Mouse (Mus musculus): ENCODE data around the gene Mbtps2. TPM values are rescaled to one million over a fixed set of nuclear protein-coding genes. Genes with fewer than 3 reads are reported as not detected.
A peak's percentile ranks its signal among the peaks of the same experiment; 100 is the strongest.

Gene Mbtps2
- total and polyA plus RNA-seq, 3 experiments = 9.0 to 16.0 (median 12.5) TPM

DNA sequence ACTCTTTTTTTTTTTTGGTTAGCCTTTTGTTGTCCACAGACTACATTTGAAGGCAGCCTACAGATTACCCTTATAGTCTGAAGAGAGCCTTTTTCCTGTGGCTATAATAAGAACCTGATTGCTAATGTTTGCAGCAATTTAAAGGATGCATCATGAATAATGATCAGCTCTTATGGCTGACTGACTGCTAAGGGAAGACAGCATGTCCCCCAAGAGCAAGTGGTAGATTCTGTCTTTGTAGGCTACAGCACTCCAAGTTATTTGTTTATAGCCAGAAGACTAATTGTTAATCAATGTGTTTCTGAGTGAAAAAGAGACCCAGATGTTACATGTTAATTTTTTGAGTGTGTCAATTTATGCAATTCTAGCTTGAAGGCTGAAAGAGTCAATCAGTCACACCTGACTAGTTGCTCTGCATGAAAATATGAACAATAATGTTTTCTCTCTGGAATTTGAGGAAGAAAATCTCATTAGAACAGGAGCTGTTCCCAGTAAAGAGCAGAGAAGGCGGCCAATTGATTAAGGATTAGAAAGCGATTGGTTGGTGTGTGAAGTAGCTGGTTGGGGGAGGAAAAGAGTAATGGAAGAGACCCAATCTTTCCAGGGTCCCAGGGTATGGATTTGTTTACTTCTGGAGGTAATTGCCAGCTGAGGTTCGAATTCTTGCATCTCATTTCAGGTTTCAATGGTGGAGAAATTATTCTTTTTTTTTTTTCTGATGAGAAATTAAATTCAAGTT is 35.3 kb upstream of the Mbtps2 start:
- WGBS = 52% methylated on average over 3 of the region's 3 CpGs
- intact Hi-C loops (cut with DNase I) = no loop called here
- Histone ChIP-seq H3K4me3 (no peak overlapping the region), H3K27ac (no peak overlapping the region), H3K4me1 (ENCODE audit: control insufficient read depth, insufficient read depth, low read length) (no peaks in the 10 kb centered on the region), H3K9ac (ENCODE audit: low read depth, low read length) (no peak overlapping the region), H3K79me2 (replicated peaks; ENCODE audit: control insufficient read depth, insufficient read depth, low read length) (no peaks in the 10 kb centered on the region), H3K36me3 (ENCODE audit: control insufficient read depth, insufficient read depth, low read length) (no peaks in the 10 kb centered on the region), H3K27me3 (ENCODE audit: control insufficient read depth, insufficient read depth, low read length) (no peaks in the 10 kb centered on the region)
- DNase-seq = no peak
- TF ChIP-seq CTCF (IDR thresholded peaks at IDR 0.05) (no peak), POLR2A (IDR thresholded peaks at IDR 0.05; ENCODE audit: insufficient read depth, low read depth, low read length) (no peak), EP300 (IDR thresholded peaks at IDR 0.05; ENCODE audit: insufficient read depth, low read depth, low read length) (no peak)

DNA sequence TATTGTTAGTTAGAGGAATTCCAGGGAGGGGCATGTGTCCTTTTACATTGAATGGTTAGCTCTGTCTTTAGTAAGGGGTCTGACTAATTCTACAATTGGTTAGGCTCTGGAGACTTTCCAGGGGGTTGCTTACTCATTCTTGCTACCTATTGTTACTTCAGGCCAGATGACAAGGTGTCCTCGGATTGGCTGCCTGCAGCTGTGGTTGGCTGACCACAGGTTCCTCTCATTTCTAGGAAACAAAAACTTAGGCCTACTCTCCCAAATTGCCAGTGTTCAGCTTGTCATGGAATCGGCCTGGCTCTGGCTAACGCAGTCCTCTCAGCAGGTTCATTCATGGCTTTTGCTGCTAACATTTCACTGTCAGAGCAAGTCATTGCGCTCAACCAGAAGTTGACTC is 31.8 kb upstream of the Mbtps2 start:
- Histone ChIP-seq H3K4me3 (no peak overlapping the region), H3K9ac (ENCODE audit: low read depth, low read length) (no peak overlapping the region), H3K27me3 (ENCODE audit: control insufficient read depth, insufficient read depth, low read length) (no peaks in the 10 kb centered on the region), H3K27ac (no peak overlapping the region), H3K36me3 (ENCODE audit: control insufficient read depth, insufficient read depth, low read length) (no peaks in the 10 kb centered on the region), H3K4me1 (ENCODE audit: control insufficient read depth, insufficient read depth, low read length) (no peaks in the 10 kb centered on the region), H3K79me2 (replicated peaks; ENCODE audit: control insufficient read depth, insufficient read depth, low read length) (no peaks in the 10 kb centered on the region)
- intact Hi-C loops (cut with DNase I) = no loop called here
- no peak for DNase-seq
- WGBS = 69% methylated on average over 4 of the region's 4 CpGs
- TF ChIP-seq EP300 (IDR thresholded peaks at IDR 0.05; ENCODE audit: insufficient read depth, low read depth, low read length) (no peak), POLR2A (IDR thresholded peaks at IDR 0.05; ENCODE audit: insufficient read depth, low read depth, low read length) (no peak), CTCF (IDR thresholded peaks at IDR 0.05) (no peak)

DNA sequence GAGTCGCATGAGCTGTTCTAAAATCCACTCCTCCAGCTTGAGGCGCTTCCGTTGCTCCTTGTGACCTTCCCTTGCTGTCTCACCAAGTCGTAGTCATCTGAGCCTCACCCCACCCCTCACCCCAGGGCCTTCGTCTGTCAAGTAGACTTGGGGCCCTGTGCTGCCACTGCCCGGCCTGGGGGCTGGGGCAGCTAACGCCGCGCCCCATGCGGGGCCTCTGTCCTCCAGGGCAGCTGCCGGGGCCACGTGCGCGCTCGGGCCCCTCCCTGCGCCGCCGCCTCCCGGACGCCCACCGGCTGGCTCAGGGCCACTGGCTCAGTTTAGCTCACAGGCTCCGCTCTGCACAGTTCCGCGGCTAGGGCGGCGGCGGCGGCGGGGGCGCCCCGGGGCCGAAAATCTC is 14.4 kb upstream of the Mbtps2 start:
- no peak overlapping the region for H3K4me3 ChIP-seq
- TF ChIP-seq CTCF (IDR thresholded peaks at IDR 0.05) (no peak), POLR2A (IDR thresholded peaks at IDR 0.05; ENCODE audit: insufficient read depth, low read depth, low read length) (no peak), EP300 (IDR thresholded peaks at IDR 0.05; ENCODE audit: insufficient read depth, low read depth, low read length) (no peak)
- no peaks in the 10 kb centered on the region for H3K27me3 ChIP-seq (ENCODE audit: control insufficient read depth, insufficient read depth, low read length)
- H3K4me1 ChIP-seq (ENCODE audit: control insufficient read depth, insufficient read depth, low read length) = no peaks in the 10 kb centered on the region
- H3K27ac ChIP-seq = no peak overlapping the region
- intact Hi-C loops (cut with DNase I) = no loop called here
- peak in 1 of 2 experiments; percentile 3 for DNase-seq
- no peaks in the 10 kb centered on the region for H3K36me3 ChIP-seq (ENCODE audit: control insufficient read depth, insufficient read depth, low read length)
- no peaks in the 10 kb centered on the region for H3K79me2 ChIP-seq (replicated peaks; ENCODE audit: control insufficient read depth, insufficient read depth, low read length)
- H3K9ac ChIP-seq (ENCODE audit: low read depth, low read length) = no peak overlapping the region
- WGBS = 40% methylated on average over 32 of the region's 32 CpGs

DNA sequence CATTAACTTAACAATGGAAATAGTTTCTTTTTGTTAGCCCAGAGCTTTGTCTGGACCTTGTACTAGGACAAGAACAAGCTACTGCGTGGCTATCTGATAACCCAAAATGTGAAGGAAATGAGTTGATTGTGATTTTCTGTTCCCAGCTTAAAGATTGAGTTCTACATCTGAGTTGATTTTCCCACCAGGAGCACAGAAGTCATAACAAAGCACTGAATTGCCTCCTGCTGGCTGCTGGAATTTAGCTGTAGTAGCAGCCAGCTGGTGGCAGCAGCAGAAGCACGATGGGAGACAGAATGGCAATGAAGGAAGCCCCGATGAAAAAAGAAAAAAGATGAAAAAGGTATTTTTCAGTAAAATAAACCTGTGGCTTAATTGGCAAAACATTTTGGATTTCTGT is 2.9 kb upstream of the Mbtps2 start:
- no peak overlapping the region for H3K9ac ChIP-seq (ENCODE audit: low read depth, low read length)
- 16% methylated on average over 3 of the region's 3 CpGs for WGBS
- intact Hi-C loops (cut with DNase I) = loop anchor here (5.0 kb wide), 1 partner anchor 36 kb away; no protein-coding TSS in a partner anchor
- peak overlapping the region; percentile 31 for H3K27ac ChIP-seq
- 0 out of 2 replicates have a peak, but pooled peaks have one; percentile 19 for TF ChIP-seq EP300 (IDR thresholded peaks at IDR 0.05; ENCODE audit: insufficient read depth, low read depth, low read length)
- TF ChIP-seq POLR2A (IDR thresholded peaks at IDR 0.05; ENCODE audit: insufficient read depth, low read depth, low read length) = no peak
- TF ChIP-seq CTCF (IDR thresholded peaks at IDR 0.05) = peak; percentile 68
- H3K4me1 ChIP-seq (ENCODE audit: control insufficient read depth, insufficient read depth, low read length) = peaks cover 3% of the 10 kb centered on the region
- no peaks in the 10 kb centered on the region for H3K27me3 ChIP-seq (ENCODE audit: control insufficient read depth, insufficient read depth, low read length)
- H3K36me3 ChIP-seq (ENCODE audit: control insufficient read depth, insufficient read depth, low read length) = no peaks in the 10 kb centered on the region
- H3K79me2 ChIP-seq (replicated peaks; ENCODE audit: control insufficient read depth, insufficient read depth, low read length) = no peaks in the 10 kb centered on the region
- no peak overlapping the region for H3K4me3 ChIP-seq
- peak in 1 of 2 experiments; percentile 17 for DNase-seq

DNA sequence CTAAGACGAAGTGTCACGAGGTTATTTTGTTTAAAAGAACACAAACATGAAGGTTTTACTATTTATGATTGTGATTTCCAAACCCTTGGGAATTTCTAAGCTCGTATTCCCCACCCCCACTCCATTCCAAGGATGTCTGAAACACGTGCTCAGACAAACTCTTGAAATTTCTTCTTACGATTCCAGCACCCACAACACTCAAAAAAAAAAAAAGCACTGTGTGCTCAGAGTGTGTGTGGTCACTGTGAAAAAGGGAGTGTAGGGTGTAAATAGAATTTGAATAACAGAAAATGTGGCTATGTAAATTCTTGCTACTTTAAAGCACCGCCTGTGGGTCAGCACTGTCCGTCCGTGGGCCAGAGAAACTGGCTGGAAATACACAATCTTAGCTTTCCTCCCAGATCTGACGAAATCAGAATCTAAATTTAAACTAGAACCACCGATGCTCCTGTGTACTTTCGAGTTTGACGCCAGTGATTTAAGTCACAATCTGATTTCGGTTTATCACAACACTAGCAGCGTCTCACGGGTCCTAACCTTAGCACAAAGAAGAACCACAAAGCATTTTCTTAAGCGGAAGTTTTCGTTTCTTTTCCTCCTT is 830 bp downstream of the Mbtps2 start:
- Histone ChIP-seq H3K27ac (peak overlapping the region; percentile 85), H3K4me1 (ENCODE audit: control insufficient read depth, insufficient read depth, low read length) (peaks cover 3% of the 10 kb centered on the region), H3K79me2 (replicated peaks; ENCODE audit: control insufficient read depth, insufficient read depth, low read length) (no peaks in the 10 kb centered on the region), H3K9ac (ENCODE audit: low read depth, low read length) (peak overlapping the region; percentile 100), H3K4me3 (peak overlapping the region; percentile 63), H3K36me3 (ENCODE audit: control insufficient read depth, insufficient read depth, low read length) (no peaks in the 10 kb centered on the region), H3K27me3 (ENCODE audit: control insufficient read depth, insufficient read depth, low read length) (no peaks in the 10 kb centered on the region)
- intact Hi-C loops (cut with DNase I) = loop anchor here (2.0 to 5.0 kb wide), 2 partner anchors 35 to 105 kb away; partner anchors contain the start of gene Sms
- DNase-seq = no peak
- 16% methylated on average over 17 of the region's 17 CpGs for WGBS
- TF ChIP-seq POLR2A (IDR thresholded peaks at IDR 0.05; ENCODE audit: insufficient read depth, low read depth, low read length) (no peak), CTCF (IDR thresholded peaks at IDR 0.05) (no peak), EP300 (IDR thresholded peaks at IDR 0.05; ENCODE audit: insufficient read depth, low read depth, low read length) (no peak)

DNA sequence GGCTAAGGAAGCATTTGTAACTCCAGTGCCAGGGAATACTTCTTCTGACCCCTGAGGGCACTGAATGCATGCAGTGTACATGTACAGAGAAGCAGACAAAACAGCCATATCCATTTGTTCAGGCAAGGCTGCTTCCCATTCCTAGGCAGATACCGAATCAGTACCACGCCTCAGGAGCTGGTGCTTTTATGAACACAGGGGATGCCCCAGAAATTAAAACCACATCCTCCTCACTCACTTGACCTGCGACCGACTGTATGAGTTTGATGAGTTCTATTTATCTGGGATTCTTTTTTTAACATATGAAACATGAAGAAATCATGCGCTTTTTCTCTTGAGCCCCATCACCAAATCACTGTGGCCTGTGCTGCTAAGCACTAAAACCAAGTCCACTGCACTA is 1.7 kb downstream of the Mbtps2 start:
- Histone ChIP-seq H3K4me3 (no peak overlapping the region), H3K36me3 (ENCODE audit: control insufficient read depth, insufficient read depth, low read length) (no peaks in the 10 kb centered on the region), H3K27ac (no peak overlapping the region), H3K27me3 (ENCODE audit: control insufficient read depth, insufficient read depth, low read length) (no peaks in the 10 kb centered on the region), H3K79me2 (replicated peaks; ENCODE audit: control insufficient read depth, insufficient read depth, low read length) (no peaks in the 10 kb centered on the region), H3K9ac (ENCODE audit: low read depth, low read length) (no peak overlapping the region), H3K4me1 (ENCODE audit: control insufficient read depth, insufficient read depth, low read length) (peaks cover 3% of the 10 kb centered on the region)
- WGBS = 55% methylated on average over 5 of the region's 5 CpGs
- no peak for TF ChIP-seq EP300 (IDR thresholded peaks at IDR 0.05; ENCODE audit: insufficient read depth, low read depth, low read length)
- TF ChIP-seq POLR2A (IDR thresholded peaks at IDR 0.05; ENCODE audit: insufficient read depth, low read depth, low read length) = no peak
- no peak for TF ChIP-seq CTCF (IDR thresholded peaks at IDR 0.05)
- no peak for DNase-seq
- intact Hi-C loops (cut with DNase I) = loop anchor here (5.0 kb wide), 1 partner anchor 35 kb away; no protein-coding TSS in a partner anchor
